Mouse (Mus musculus): ENCODE measurements around the gene Ntn3.

Gene Ntn3

DNA sequence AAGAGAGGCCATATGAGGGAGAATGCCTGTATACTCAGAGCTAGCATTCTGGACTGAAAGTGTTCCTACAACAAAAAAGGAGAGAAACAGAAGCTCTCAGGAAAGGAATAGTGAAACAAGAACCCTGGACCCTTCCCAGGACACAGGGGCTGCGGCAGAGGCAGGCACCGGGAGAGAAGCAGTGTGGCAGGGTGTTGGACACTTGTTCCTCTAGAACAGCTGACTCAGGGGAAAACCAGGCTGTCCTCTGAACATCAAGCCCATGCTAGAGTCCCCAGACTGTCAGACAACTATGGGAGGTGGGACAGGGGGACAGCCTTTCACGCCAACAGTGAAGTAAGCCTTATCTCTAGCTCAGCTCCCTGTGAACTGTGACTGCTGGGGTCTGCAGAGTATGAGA is 1.3 kb upstream of the Ntn3 start:
- DNase-seq = no peak

DNA sequence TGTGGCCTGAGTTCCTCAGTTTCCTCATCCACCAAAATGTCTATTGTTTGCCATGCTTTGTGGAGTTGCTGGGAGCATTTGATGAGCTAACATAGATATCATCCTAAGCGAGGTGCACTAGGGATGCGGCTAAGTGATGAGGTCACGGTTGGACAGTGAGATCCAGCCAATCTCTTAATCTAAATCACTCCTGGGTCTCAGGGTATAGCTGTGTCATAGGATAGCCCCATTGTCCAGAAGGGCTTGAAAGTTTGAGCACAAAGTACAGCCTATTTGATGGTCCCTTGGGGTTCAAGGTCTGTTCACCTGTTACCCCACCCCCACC is 547 bp upstream of the Ntn3 start:
- no peak for DNase-seq

DNA sequence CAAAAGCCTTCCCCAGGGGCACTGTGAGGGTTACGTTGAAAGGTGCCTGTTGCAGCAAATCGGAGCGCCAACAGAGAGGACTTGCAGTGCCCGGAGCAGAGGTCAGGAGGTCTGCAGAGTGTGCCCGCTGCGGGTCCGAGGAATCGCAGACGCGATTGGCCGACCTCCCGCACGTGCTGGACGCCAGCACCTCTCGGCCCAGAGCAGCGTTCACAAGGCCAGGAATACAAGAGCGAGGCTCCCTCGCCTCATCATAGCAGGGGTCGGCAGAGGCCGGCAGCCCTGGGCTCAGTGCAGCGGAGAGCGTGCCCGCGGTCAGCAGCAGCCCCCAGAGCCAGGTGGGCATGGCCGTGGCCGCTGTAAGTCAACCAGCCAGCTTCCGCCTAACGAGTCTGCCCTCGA is 689 bp downstream of the Ntn3 start:
- no peak for DNase-seq

DNA sequence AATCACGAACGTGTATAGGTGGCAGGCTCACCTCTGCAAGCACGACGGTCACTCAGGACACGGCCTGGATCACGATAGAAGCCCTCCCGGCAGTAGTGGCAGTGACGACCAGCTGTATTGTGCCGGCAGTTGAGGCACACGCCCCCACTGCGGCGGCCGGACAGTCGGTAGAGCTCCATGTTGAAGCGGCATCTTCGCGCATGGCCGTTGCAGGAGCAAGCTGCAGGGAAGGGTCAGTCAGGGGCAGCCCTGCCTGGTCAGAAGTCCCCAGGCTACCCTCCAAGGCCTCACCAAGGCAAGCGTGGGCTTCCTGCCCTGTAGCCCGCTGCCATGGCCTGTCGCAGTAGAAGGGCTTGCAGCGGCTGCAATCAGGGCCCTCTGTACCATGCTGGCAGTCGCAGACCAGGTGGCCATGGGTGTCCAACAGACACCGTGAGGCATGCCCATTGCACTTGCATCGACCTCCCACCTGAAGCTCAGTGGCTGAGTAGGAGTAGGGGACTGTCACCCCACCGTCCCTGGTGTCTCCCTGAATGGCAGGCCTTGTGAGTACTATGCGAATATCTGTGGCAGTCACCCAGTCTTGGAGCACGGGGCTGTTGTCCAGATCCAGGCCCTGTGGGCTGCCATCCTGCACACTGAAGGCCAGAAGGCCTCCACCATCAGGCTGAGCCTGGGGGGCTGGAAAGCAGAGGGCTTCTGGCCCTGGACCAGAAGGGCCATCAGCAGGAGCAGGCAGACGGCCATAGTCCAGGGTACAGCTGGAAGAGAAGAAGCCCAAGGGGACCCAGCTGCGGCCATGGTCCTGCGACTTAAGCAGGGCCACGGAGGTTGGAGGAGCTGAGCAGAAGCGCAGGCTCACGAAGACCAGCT is 1.3 kb downstream of the Ntn3 start:
- DNase-seq = no peak

DNA sequence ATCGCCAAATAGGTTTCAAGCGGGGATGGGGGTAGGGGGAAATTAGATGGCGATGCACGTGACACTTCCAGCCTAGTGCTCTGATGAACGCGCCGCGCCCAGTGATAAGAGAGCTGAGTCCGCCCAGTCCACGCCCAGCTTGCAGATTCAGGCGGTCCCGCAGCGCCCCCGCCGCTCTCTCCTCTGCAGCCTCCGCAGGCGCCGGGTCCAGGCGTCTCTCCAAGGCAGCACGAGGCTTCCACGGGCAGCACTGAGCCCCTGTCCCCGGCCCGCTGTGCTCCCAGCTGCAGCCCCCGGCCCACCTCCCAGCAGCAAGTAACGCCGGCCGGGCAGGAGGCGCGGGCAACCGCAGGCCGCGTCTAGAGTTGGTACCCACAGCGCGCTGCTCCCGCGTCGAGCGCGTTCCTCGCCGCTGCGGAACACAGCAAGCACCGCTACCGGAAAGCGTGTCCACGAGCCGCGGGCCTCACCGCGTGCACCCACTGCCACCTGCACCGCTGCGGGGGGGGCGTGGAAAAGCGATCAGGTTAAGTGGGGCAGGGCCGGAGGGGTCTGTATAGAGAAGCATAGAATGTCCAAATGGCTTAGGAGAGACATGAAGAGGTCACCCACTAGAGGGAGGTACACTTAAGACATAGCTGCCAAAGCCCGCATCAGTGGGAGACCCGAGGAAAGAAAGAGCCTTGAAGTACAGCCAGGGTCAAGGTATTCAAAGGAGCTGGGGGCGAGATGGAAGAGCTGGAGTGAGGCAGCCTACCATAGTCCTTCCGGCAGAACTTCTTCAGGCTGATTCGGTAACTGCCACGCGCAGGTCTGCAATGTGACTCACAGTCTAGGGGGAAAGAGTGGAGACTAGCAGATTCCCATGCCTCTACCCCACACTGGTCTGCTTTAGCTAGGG is 2.6 kb downstream of the Ntn3 start:
- no peak for DNase-seq

DNA sequence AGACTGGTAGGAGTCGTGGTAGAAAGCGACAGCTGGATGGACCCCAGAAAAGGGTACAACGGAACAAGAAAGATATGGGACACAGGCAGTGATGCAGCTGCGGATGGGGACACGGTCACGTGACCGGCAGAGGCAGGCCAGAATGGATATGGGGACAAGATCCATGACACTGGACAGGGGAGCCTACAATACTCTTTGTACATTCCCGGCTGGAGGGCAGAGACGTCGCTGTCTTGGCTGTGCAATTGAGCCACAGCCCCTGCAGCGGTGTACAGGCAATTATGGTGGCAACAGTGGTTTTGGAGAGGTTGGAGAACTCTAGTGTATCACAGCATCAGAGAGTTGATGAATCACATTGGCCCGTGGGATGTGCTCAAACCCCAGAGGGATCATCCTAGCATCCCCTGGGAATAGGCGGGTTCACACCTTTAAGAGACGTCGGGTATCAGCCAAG is 3.4 kb downstream of the Ntn3 start:
- DNase-seq = no peak

DNA sequence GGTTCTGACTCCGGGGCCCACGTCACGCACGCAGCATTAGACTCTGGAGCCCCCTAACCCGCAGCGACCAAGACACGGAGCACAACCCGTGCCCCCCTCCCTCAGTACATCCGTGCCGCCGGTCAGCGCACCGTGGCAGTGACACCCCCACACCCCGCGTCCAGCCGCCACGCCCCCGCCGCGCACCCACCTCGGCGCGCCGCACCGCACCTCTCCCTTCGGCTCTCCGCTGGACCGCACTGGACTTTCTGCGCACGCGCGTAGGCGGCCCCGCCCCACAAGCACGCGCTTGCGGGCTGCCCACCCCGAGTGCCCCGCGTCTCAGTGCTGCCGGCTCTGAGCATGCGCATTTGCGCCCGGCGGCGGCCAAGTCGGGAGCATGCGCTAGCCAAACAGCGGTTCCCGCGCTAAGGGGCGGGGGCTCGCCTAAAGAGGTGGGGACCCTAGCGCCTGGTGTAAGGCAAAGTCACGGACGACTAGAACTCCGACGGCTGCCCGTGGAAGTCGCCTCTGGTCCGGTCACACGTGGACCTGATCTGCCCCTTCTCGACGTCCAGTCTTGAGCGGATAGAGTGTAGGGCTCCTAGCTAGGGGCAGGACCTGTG is 3.9 kb downstream of the Ntn3 start, which contains the start of gene Tbc1d24:
Gene Tbc1d24 (minus strand): TSS at position 279 of the 605 bp plus-strand sequence.
- peak; percentile 81 to 82 for DNase-seq

DNA sequence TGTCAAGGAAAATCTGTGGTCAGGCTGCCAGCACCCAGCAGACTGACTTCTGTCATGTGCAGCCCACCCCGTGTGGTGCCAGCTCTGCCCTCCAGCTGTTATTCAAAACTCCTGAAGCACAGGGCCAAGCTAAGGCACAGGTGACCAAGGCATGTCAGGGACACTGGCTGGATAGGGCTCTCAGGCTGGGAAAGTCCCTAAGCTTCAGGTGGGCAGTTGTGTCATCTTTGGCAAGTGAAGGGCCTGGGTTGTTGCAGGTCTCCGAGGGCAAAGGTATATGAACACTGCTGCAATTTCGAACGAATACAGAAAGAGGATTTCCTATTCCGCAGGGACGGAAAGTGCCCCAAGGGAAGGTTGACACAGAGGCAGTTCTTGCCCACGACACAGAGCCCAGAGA is 4.5 kb downstream of the Ntn3 start:
- DNase-seq = no peak

DNA sequence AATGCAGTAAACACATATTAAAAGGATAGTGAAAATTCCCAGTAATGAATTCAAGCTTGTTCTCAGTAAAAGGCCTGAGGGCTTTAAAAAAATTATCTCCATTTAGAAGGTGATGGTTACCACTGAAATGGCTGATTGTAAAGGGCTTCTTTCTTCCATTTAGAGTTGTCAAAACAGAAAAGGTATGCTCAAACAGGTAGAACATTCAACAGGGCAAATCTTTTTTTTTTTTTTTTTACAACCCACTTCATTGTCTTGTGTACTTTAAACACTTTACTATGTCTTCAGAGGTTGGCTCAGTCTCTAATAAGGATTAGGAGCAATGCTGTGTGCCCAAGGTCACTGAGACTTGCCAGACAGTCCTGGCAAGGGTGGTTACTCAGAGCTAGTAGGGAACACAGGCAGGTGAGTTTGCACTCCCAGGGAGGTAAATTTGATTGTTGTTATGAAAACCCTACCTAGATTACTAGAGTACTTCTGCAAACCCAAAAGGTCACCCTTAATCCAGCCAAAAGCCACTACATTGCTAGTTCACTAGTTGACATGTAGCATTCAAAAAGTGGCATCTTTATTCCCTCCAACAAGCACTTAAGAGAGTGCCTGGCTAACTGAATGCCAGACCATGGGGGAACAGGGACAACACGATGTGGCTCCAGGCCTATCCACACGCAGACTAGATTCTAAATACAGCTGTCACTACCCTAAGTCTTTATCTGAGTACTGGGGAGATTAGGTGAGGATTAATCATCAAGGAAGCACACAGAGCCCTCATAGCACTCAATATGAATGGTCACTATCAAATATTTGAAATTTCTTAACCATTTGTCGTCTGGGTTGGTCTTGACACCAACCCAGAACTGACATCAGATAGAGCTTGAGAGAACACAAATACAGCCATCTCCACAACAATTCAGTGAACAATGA is 5.5 kb downstream of the Ntn3 start:
- no peak for DNase-seq

DNA sequence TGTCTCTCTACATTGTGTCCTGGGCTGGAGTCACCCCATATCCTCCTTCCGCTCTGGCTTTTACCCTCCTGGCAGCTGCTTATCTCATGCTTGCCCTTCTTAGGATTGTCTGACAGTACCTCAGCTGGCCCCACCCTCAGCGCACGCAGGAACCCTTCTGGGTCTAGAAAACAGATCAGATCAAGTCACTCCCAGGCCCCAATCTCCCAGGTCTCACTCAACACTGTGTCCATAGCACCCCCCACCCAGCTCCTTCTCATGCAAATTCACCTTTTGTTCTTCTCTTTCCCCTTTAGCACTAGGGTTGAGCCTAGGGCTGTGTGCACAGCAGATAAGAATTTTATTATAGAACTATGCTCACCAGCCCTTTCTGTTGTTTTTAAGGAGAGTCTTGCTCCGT is 6.3 kb downstream of the Ntn3 start:
- no peak for DNase-seq

DNA sequence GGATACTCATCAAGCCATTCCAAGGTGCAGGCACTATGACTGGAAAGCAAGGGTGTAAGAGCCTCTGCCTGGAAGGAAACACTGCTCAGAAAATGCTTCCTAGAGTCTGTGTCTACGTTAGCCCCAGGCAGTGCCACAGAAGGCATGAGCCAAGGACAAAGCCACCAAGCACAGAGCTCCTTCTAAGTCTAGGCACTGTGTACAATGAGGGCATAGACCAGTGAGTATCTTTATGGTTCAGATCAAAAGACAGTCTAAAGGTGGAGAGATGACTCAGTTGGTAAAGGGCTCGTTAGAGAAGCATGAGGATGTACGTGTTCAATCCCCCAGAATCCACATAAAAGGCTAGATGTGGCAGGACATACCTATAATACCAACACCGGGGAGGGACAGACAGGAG is 8.2 kb downstream of the Ntn3 start:
- DNase-seq = no peak

DNA sequence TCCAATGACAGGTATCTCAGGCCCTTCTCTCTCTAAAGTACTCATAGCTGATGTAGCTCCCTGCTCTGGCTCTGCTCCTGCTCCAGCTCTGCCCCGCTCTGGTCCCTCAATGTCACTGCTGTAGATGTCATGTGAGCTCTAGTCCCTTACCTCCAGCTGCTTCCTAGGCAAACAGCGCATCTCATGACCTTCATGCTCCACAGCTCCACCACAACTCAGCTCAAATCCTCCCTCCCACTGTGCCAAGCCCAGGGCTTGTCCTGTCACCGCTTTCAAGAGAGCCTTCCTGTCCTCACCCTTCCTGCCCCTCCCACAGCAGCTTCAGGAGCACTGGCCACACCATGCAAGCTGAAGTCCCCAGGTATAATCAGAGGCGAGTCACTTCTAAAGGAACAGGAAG is 9.6 kb downstream of the Ntn3 start:
- no peak for DNase-seq

DNA sequence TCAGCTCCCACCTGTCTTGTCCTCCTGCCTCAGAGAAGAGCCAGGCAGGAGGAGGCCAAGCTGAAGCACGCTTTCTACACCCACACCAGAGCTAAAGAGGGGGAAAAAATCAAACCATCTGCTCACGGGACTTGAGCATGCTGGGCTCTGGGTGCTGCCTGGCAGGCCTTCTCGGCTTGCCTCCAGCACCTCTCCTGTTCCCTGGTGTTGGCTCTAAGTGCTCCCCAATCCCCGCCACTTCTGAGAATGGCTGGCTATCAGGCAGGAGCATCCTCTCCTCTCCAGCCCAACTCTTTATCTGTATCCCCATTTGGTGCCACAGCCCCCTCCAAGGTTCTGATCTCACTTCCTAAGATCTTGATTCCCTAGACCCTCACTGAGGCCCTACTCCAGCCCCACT is 10.1 kb downstream of the Ntn3 start:
- no peak for DNase-seq

DNA sequence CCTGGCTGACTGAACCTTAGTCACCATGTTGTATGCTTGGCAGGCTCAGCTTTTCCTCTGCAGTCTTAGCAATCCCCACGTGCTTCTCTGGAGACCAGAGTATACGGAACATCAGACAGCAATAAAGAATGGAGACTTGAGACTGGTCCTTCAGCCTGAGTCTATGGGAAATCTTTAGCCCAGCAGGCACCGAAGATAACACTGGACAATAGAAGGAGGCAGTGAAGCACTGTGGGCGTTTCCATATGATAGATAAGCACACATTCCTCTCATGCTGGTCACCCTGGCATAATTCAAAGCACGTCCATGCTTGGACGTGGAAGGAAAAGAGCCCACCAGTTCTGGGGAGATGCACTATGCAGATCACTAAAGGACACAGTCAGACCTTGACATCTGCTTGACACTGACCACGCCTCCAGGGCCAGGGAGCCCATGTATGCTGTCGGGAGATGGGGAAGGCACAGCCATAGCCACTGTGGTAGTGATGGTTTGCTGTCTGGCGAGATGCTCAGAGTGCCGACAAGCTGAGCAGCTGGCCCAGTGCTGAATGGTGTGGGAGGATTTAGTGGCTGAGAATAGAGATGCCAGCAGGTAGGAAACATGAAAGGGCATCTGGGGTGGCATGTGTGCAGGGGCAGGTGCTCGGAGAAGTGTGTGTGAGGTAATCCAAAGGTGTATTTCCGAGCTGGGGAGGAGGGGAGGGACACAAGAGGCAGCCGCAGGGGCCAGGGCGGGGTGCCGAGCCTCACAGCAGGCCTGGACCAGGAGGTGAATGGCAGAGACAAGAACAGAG is 12.1 kb downstream of the Ntn3 start:
- no peak for DNase-seq

DNA sequence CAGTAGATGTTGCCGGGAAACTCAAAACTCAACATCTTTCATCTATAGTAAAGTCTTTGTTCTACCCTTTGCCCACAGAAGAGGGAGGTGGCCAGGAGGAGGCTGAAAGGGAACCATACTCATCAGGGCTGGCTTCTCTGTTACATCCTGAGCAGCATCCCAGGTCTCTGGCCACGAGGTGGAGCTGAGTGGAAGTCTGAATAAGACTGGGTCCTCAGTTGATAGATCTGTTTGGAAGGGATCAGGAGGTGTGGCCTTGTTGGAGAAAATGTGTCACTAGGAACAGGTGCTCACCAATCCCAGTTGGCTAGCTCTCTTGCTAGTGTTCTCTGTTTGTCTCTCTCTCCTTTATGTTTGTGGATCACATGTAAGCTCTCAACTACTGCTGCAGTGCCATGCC is 14.0 kb downstream of the Ntn3 start:
- no peak for DNase-seq

DNA sequence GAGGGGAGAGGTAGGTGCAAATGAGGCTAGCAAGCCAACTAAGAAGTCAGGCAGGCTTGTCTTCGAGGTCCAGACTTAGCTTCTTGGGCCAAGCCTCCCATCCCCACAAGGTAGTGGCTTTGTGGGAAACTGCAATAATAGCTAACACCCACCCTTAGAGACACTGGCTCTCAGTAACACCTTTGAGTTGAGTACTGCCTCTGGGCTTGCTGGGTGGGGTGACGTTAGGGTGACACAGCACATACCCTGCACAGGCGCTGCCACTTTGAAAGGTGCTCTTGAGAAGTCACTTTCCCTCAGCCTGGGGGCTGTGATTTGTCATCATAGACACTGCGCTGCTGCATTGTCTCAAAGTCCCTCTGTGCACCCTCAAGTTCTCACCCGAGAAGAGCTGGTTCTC is 15.6 kb downstream of the Ntn3 start:
- no peak for DNase-seq

DNA sequence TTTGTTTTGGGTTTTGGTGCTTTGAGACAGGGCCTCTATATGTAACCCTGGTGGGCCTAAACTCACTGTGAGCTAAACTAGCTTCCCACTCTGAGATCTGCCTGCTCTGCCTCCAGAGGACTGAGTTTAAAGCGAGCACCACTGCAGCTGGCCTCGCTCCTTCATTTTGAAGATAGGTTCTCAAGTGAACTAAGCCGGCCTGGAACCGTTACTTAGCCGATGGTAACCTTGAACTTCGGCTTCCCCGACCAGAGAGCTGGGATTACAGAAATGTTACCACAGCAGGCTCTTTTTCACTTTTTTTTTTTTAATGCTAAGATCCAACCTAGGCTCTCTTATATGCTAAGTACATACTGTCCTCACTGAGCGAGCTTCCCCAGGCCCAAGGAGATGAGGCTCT is 16.1 kb downstream of the Ntn3 start:
- DNase-seq = no peak

DNA sequence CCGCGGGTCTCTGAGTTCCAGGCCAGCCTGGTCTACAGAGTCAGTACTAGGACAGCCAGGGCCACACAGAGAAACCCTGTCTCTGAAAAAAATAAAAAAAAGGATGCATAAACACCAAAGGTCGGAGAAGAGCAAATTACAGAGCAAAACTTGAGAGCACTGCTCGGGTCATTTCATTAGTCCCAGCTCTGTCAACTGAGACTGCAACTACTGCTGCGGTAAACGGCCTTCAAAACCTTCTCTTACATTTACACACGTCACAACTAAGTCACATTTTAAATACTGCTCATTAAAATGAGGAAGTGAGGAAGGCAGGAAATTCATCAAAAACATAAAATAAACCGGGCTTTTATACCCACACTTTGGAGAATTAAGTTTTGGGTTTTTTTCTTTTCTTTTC is 16.5 kb downstream of the Ntn3 start:
- DNase-seq = no peak

DNA sequence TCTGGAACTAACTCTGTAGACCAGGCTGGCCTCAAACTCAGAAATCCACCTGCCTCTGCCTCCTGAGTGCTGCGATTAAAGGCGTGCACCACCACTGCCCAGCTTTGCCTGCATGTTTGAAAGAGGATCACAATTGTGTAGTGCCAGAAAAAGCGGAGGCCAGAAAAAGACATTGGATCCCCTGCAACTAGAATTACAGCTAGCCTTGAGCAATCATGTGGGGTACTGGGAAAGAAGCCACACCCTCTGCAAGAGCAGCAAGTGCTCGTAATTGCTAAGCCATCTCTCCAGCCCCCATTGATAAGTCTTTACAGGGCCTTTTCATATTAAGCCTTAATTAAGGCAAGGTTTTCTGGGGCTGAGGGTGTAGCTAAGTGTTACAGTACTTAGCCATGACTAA is 17.9 kb downstream of the Ntn3 start:
- DNase-seq = no peak

DNA sequence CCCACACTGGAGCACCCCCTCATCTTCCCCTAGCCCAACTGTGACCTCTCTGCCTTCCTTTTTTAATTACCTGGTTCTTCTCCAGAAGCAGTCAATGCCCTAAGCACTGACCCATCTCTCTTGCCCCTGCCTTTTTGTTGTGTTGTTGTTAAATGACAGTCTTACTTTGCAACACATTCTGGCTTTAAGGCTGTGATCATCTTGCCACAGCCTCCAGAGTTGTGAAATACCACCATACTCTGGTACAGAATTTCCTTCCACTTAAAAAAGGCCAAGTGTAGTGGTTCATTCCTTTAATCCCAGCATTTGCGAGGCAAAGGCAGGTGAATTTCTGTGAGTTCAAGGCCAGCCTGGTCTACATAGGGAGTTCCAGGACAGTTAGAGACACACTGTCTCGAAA is 18.4 kb downstream of the Ntn3 start:
- no peak for DNase-seq

DNA sequence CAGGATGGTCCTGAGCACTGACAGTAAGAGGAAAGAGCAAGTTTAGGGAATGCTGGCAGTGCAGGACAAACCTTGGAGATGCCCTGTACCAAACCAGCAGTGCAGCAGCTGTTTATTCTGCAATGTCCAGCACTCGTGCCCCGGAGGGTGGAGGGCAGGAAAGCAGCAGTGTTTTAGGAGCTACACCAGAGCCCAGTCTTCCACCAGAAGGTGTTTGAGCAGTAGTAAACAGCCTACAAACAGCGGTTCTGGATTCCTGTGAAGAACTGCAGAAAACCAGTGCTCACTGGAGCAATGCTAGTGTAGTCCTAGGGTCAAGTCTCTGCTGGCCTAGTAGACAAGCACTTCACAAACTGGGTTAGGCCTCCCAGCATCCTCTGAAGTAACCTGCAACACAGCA is 35.1 kb downstream of the Ntn3 start:
- DNase-seq = no peak

DNA sequence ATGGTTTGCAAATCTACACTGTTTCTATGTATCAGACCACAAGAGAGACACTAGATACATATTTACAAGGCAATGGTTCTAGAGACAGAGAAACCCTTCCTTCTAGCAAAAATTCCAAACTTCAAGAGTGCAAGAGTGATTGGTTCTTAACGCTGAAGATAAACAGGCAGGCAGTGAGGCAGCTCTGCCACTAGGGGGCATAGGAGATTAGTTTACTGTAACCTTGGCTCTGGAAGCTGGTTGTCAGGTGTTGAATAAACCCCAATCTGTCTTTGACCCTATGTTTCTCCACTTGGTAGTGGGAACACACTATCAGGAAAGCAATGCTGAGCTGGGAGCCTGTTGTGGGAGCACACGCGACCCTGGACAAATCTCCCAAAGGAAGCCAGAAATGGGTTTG is 35.9 kb downstream of the Ntn3 start:
- peak; percentile 29 to 34 for DNase-seq

All from thymus, adult 18-20 months (tissue).